Mouse (Mus musculus): ENCODE data around the gene Ndufb2. TPM values are rescaled to one million over a fixed set of nuclear protein-coding genes. Genes with fewer than 3 reads are reported as not detected.

Gene Ndufb2
- total RNA-seq (2021): 100 to 1,000 TPM; 406 to 449 TPM

GRCm38 (mm10) chr6:39592401-39593214 lies at the start of gene Ndufb2:
Gene Ndufb2 (plus strand): TSS chr6:39592574.
- DNase-seq: peak; percentile 93

GRCm38 (mm10) chr6:39542631-39543597 lies 49.5 kb upstream of the Ndufb2 start:
- peak; percentile 93 for DNase-seq

GRCm38 (mm10) chr6:39543769-39544420 lies 48.5 kb upstream of the Ndufb2 start:
- no peak for DNase-seq

GRCm38 (mm10) chr6:39545474-39545873 lies 46.9 kb upstream of the Ndufb2 start:
- no peak for DNase-seq

GRCm38 (mm10) chr6:39548030-39548429 lies 44.3 kb upstream of the Ndufb2 start:
- DNase-seq: no peak

GRCm38 (mm10) chr6:39551981-39552636 lies 40.3 kb upstream of the Ndufb2 start:
- DNase-seq: no peak

GRCm38 (mm10) chr6:39554888-39555647 lies 37.3 kb upstream of the Ndufb2 start:
- no peak for DNase-seq

GRCm38 (mm10) chr6:39555648-39555945 lies 36.8 kb upstream of the Ndufb2 start:
- no peak for DNase-seq

- peak; percentile 58 for DNase-seq
Measured at GRCm38 (mm10) chr6:39556900-39557659, 35.3 kb upstream of the Ndufb2 start.

- DNase-seq: peak; percentile 90
Measured at GRCm38 (mm10) chr6:39557723-39558261, 34.6 kb upstream of the Ndufb2 start, which contains the start of gene Dennd2a. Gene Dennd2a (minus strand): TSS chr6:39557867.

GRCm38 (mm10) chr6:39559276-39559939 lies 33.0 kb upstream of the Ndufb2 start:
- DNase-seq: no peak

- DNase-seq: peak; percentile 87
Measured at GRCm38 (mm10) chr6:39562166-39563015, 30.0 kb upstream of the Ndufb2 start.

- peak; percentile 43 for DNase-seq
Measured at GRCm38 (mm10) chr6:39567528-39567927, 24.8 kb upstream of the Ndufb2 start.

GRCm38 (mm10) chr6:39570426-39570825 lies 21.9 kb upstream of the Ndufb2 start:
- no peak for DNase-seq

GRCm38 (mm10) chr6:39573791-39574554 lies 18.4 kb upstream of the Ndufb2 start, which contains the start of gene Adck2:
Gene Adck2 (plus strand): TSS chr6:39573873.
- peak; percentile 80 for DNase-seq

- peak; percentile 47 for DNase-seq
Measured at GRCm38 (mm10) chr6:39574555-39574869, 17.9 kb upstream of the Ndufb2 start.

- DNase-seq: no peak
Measured at GRCm38 (mm10) chr6:39574951-39575350, 17.4 kb upstream of the Ndufb2 start.

GRCm38 (mm10) chr6:39579552-39579951 lies 12.8 kb upstream of the Ndufb2 start:
- no peak for DNase-seq
